Mouse (Mus musculus) heart, embryonic 10.5 days (tissue): ENCODE data around the gene Vasp. TPM values are rescaled to one million over a fixed set of nuclear protein-coding genes. Genes with fewer than 3 reads are reported as not detected.
A peak's percentile ranks its signal among the peaks of the same experiment; 100 is the strongest.
"Not testable (repeated sequence)": the region's sequence is repeated elsewhere in the genome, so short reads cannot be mapped to it uniquely, and the experiment has no call there.

Source experiments
- DNase-seq: peaks from one replicate; pipeline ENCODE4 v3.0.0-alpha.2; 2017; ENCODE audit warnings: low spot score
- H3K27ac ChIP-seq: fragments of 300-500 bp; sonication (generic); 2 replicates; pipeline ENCODE4 v1.5.1; 2016; ENCODE audit warnings: mild to moderate bottlenecking
- H3K27me3 ChIP-seq: fragments of 300-500 bp; sonication (generic); 2 replicates; pipeline ENCODE4 v1.6.1; 2016; ENCODE audit warnings: mild to moderate bottlenecking; ENCODE audit not compliant: poor library complexity, insufficient read depth, severe bottlenecking
- H3K36me3 ChIP-seq: fragments of 300-500 bp; sonication (generic); 2 replicates; pipeline ENCODE4 v1.6.1; 2016; ENCODE audit warnings: mild to moderate bottlenecking, moderate library complexity
- H3K4me1 ChIP-seq: fragments of 300-500 bp; sonication (generic); 2 replicates; pipeline ENCODE4 v1.6.1; 2016; ENCODE audit warnings: mild to moderate bottlenecking
- H3K4me3 ChIP-seq: fragments of 300-500 bp; sonication (generic); 2 replicates; pipeline ENCODE4 v1.5.1; 2016; ENCODE audit warnings: mild to moderate bottlenecking, moderate library complexity
- H3K9me3 ChIP-seq: fragments of 300-500 bp; sonication (generic); 2 replicates; pipeline ENCODE4 v1.6.1; 2016; ENCODE audit warnings: mild to moderate bottlenecking, moderate library complexity
- WGBS: fragments of 180-500 bp; shearing (Covaris S2); methylation state at CpG from one replicate; pipeline ENCODE4 v1.1.7; 2016; 5-methylcytosine and 5-hydroxymethylcytosine counted together
- polyA plus RNA-seq: library from polyadenylated mRNA; unstranded; fragments of >200 nt; fragmentation: Nextera tagmentation; extraction: Ambion mirVana; gene quantifications from 2 replicates; pipeline ENCODE4 v1.2.1, GENCODE M21; 2016

Gene Vasp
- polyA plus RNA-seq, 1 experiment from 2014 or later, result 99.0 TPM

GRCm38 (mm10) chr7:19300501-19301421 is 29.1 kb upstream of the Vasp start:
- peak overlapping the region; percentile 82 for H3K27ac ChIP-seq
- no peaks in the 10 kb centered on the region for H3K9me3 ChIP-seq
- under 1% methylated on average over 29 of the region's 29 CpGs for WGBS
- no peaks in the 10 kb centered on the region for H3K36me3 ChIP-seq
- H3K4me1 ChIP-seq, result peaks cover 25% of the 10 kb centered on the region
- H3K4me3 ChIP-seq, result peak overlapping the region; percentile 54
- peak; percentile 83 for DNase-seq
- peaks cover 44% of the 10 kb centered on the region for H3K27me3 ChIP-seq

GRCm38 (mm10) chr7:19299194-19299593 is 27.6 kb upstream of the Vasp start:
- H3K27me3 ChIP-seq, result peaks cover 28% of the 10 kb centered on the region
- no peaks in the 10 kb centered on the region for H3K36me3 ChIP-seq
- no peaks in the 10 kb centered on the region for H3K9me3 ChIP-seq
- no peak for DNase-seq
- H3K4me1 ChIP-seq, result peaks cover 17% of the 10 kb centered on the region
- WGBS, result 25% methylated on average over 3 of the region's 3 CpGs
- H3K27ac ChIP-seq, result no peak overlapping the region
- no peak overlapping the region for H3K4me3 ChIP-seq

- Histone ChIP-seq H3K4me3 (no peak overlapping the region), H3K27me3 (peaks cover 14% of the 10 kb centered on the region), H3K36me3 (no peaks in the 10 kb centered on the region), H3K9me3 (no peaks in the 10 kb centered on the region), H3K27ac (no peak overlapping the region), H3K4me1 (peaks cover 15% of the 10 kb centered on the region)
- no peak for DNase-seq
- WGBS, result 83% methylated on average over 5 of the region's 5 CpGs
Observed at GRCm38 (mm10) chr7:19297794-19298193, 26.2 kb upstream of the Vasp start.

- Histone ChIP-seq H3K4me3 (no peak overlapping the region), H3K9me3 (no peaks in the 10 kb centered on the region), H3K36me3 (no peaks in the 10 kb centered on the region), H3K27me3 (peaks cover 6% of the 10 kb centered on the region), H3K4me1 (peaks cover 14% of the 10 kb centered on the region), H3K27ac (no peak overlapping the region)
- 83% methylated on average over 6 of the region's 6 CpGs for WGBS
- DNase-seq, result no peak
Observed at GRCm38 (mm10) chr7:19297034-19297433, 25.4 kb upstream of the Vasp start.

- Histone ChIP-seq H3K36me3 (no peaks in the 10 kb centered on the region), H3K27ac (peak overlapping the region; percentile 79), H3K4me3 (peak overlapping the region; percentile 55), H3K4me1 (peaks cover 23% of the 10 kb centered on the region), H3K27me3 (no peaks in the 10 kb centered on the region), H3K9me3 (no peaks in the 10 kb centered on the region)
- WGBS, result 19% methylated on average over 20 of the region's 22 CpGs
- peak; percentile 97 for DNase-seq
Observed at GRCm38 (mm10) chr7:19295503-19296185, 24.0 kb upstream of the Vasp start.

GRCm38 (mm10) chr7:19290969-19291596 is 19.5 kb upstream of the Vasp start:
- H3K27me3 ChIP-seq, result no peaks in the 10 kb centered on the region
- H3K4me3 ChIP-seq, result peak overlapping the region; percentile 72
- DNase-seq, result peak; percentile 91
- peak overlapping the region; percentile 87 for H3K27ac ChIP-seq
- no peaks in the 10 kb centered on the region for H3K9me3 ChIP-seq
- peaks cover 29% of the 10 kb centered on the region for H3K4me1 ChIP-seq
- H3K36me3 ChIP-seq, result no peaks in the 10 kb centered on the region
- whole genome bisulfite sequencing, result 0% methylated on average over 20 of the region's 20 CpGs

GRCm38 (mm10) chr7:19284763-19285162 is 13.1 kb upstream of the Vasp start:
- no peak overlapping the region for H3K27ac ChIP-seq
- no peak overlapping the region for H3K4me3 ChIP-seq
- H3K9me3 ChIP-seq, result no peaks in the 10 kb centered on the region
- peaks cover 41% of the 10 kb centered on the region for H3K27me3 ChIP-seq
- no peaks in the 10 kb centered on the region for H3K36me3 ChIP-seq
- no peak for DNase-seq
- H3K4me1 ChIP-seq, result peaks cover 9% of the 10 kb centered on the region
- 22% methylated on average over 4 of the region's 4 CpGs for WGBS

- Histone ChIP-seq H3K4me3 (peak overlapping the region; percentile 67; the same call in 1 of the 2 replicates), H3K36me3 (no peaks in the 10 kb centered on the region), H3K27me3 (peaks cover 55% of the 10 kb centered on the region), H3K9me3 (no peaks in the 10 kb centered on the region), H3K27ac (no peak overlapping the region), H3K4me1 (peaks cover 18% of the 10 kb centered on the region)
- no peak for DNase-seq
- WGBS, result 38% methylated on average over 14 of the region's 14 CpGs
Observed at GRCm38 (mm10) chr7:19283406-19283804, 11.8 kb upstream of the Vasp start.

- DNase-seq, result no peak
- H3K27ac ChIP-seq, result peak overlapping the region; percentile 65
- 2% methylated on average over 33 of the region's 35 CpGs for WGBS
- peaks cover 18% of the 10 kb centered on the region for H3K4me1 ChIP-seq
- H3K27me3 ChIP-seq, result peaks cover 60% of the 10 kb centered on the region
- H3K36me3 ChIP-seq, result no peaks in the 10 kb centered on the region
- H3K4me3 ChIP-seq, result peak overlapping the region; percentile 67
- no peaks in the 10 kb centered on the region for H3K9me3 ChIP-seq
Observed at GRCm38 (mm10) chr7:19282791-19283405, 11.3 kb upstream of the Vasp start.

GRCm38 (mm10) chr7:19282385-19282784 is 10.8 kb upstream of the Vasp start, which contains the start of gene Rtn2:
Gene Rtn2 (plus strand): TSS chr7:19282624.
- no peaks in the 10 kb centered on the region for H3K9me3 ChIP-seq
- peak within 1 kb of the TSS; percentile 65 for H3K27ac ChIP-seq
- WGBS, result 2% methylated on average over 37 of the region's 37 CpGs

GRCm38 (mm10) chr7:19281680-19282304 is 10.2 kb upstream of the Vasp start:
- peaks cover 18% of the 10 kb centered on the region for H3K4me1 ChIP-seq
- H3K36me3 ChIP-seq, DNase-seq, H3K27ac ChIP-seq, H3K9me3 ChIP-seq: not testable (repeated sequence)
- H3K27me3 ChIP-seq, result peaks cover 70% of the 10 kb centered on the region
- WGBS, result 34% methylated on average over 6 of the region's 6 CpGs
- H3K4me3 ChIP-seq, result peak overlapping the region; percentile 67

More at GRCm38 (mm10) chr7:19282385-19282784, 10.8 kb upstream of the Vasp start, which contains the start of gene Rtn2:
- Histone ChIP-seq H3K27me3 (peaks cover 65% of the 10 kb centered on the region), H3K4me1 (peaks cover 18% of the 10 kb centered on the region), H3K36me3 (no peaks in the 10 kb centered on the region), H3K4me3 (peak within 1 kb of the TSS; percentile 67)
- peak; percentile 95 for DNase-seq

GRCm38 (mm10) chr7:19279581-19280114 is 8.0 kb upstream of the Vasp start, which contains the start of gene Ppm1n:
Gene Ppm1n (minus strand): TSS chr7:19280064.
- Histone ChIP-seq H3K4me1 (peaks cover 18% of the 10 kb centered on the region), H3K4me3 (peak within 1 kb of the TSS; percentile 57), H3K27me3 (peaks cover 70% of the 10 kb centered on the region), H3K9me3 (no peaks in the 10 kb centered on the region), H3K36me3 (no peaks in the 10 kb centered on the region), H3K27ac (0 out of 2 replicates have a peak within 1 kb of the TSS, but pooled peaks have one; percentile 23)
- no peak for DNase-seq
- under 1% methylated on average over 46 of the region's 46 CpGs for WGBS
